Mouse (Mus musculus): ENCODE measurements around the gene Dctn2. TPM values are rescaled to one million over a fixed set of nuclear protein-coding genes. Genes with fewer than 3 reads are reported as not detected.

Gene Dctn2
- total and polyA plus RNA-seq, 3 experiments: 66.3 to 91.9 (median 79.1) TPM

Other genes with a start within 250 kb of the Dctn2 start
Only the 20 nearest of the 24 such genes appear.
- gene Eef1akmt3, start 224.9 kb upstream of the Dctn2 start, total RNA-seq (2012; rRNA removed): 0.76 and 0.98 TPM in 2 replicates
- gene Eef1akmt3, start 224.9 kb upstream of the Dctn2 start, total RNA-seq (2014; rRNA removed): 0.62 and 0.78 TPM in 2 replicates
- gene Eef1akmt3, start 224.9 kb upstream of the Dctn2 start, polyA plus RNA-seq (2012; ENCODE audit: insufficient read length, low read depth): 1.1 and 1.2 TPM in 2 replicates
- gene Cyp27b1, start 218.1 kb upstream of the Dctn2 start, total RNA-seq (2012; rRNA removed): 0.34 and 0.42 TPM in 2 replicates
- gene Cyp27b1, start 218.1 kb upstream of the Dctn2 start, total RNA-seq (2014; rRNA removed): 0.32 TPM in 2 replicates
- 0.89 and 1.4 TPM in 2 replicates for gene Cyp27b1, start 218.1 kb upstream of the Dctn2 start, polyA plus RNA-seq (2012; ENCODE audit: insufficient read length, low read depth)
- gene March9, start 206.2 kb upstream of the Dctn2 start, total RNA-seq (2012; rRNA removed): 3.4 and 3.6 TPM in 2 replicates
- gene March9, start 206.2 kb upstream of the Dctn2 start, total RNA-seq (2014; rRNA removed): 0.58 and 0.68 TPM in 2 replicates
- gene March9, start 206.2 kb upstream of the Dctn2 start, polyA plus RNA-seq (2012; ENCODE audit: insufficient read length, low read depth): 0.97 and 1.0 TPM in 2 replicates
- gene Cdk4, start 202.8 kb upstream of the Dctn2 start, total RNA-seq (2012; rRNA removed): 257 and 304 TPM in 2 replicates
- gene Cdk4, start 202.8 kb upstream of the Dctn2 start, total RNA-seq (2014; rRNA removed): 799 and 864 TPM in 2 replicates
- 839 and 921 TPM in 2 replicates for gene Cdk4, start 202.8 kb upstream of the Dctn2 start, polyA plus RNA-seq (2012; ENCODE audit: insufficient read length, low read depth)
- gene Tspan31, start 196.1 kb upstream of the Dctn2 start, total RNA-seq (2012; rRNA removed): 81.5 and 85.9 TPM in 2 replicates
- 110 and 148 TPM in 2 replicates for gene Tspan31, start 196.1 kb upstream of the Dctn2 start, total RNA-seq (2014; rRNA removed)
- 72.8 and 79.9 TPM in 2 replicates for gene Tspan31, start 196.1 kb upstream of the Dctn2 start, polyA plus RNA-seq (2012; ENCODE audit: insufficient read length, low read depth)
- gene Agap2, start 191.1 kb upstream of the Dctn2 start, total RNA-seq (2012; rRNA removed): 43.5 and 46.0 TPM in 2 replicates
- gene Agap2, start 191.1 kb upstream of the Dctn2 start, total RNA-seq (2014; rRNA removed): 24.8 and 27.8 TPM in 2 replicates
- gene Agap2, start 191.1 kb upstream of the Dctn2 start, polyA plus RNA-seq (2012; ENCODE audit: insufficient read length, low read depth): 26.1 and 27.8 TPM in 2 replicates
- gene Os9, start 145.2 kb upstream of the Dctn2 start, total RNA-seq (2012; rRNA removed): 81.1 and 82.7 TPM in 2 replicates
- 41.0 and 42.8 TPM in 2 replicates for gene Os9, start 145.2 kb upstream of the Dctn2 start, total RNA-seq (2014; rRNA removed)
- 61.9 and 78.2 TPM in 2 replicates for gene Os9, start 145.2 kb upstream of the Dctn2 start, polyA plus RNA-seq (2012; ENCODE audit: insufficient read length, low read depth)
- gene B4galnt1, start 101.1 kb upstream of the Dctn2 start, total RNA-seq (2012; rRNA removed): 15.5 and 17.5 TPM in 2 replicates
- 0.74 and 0.98 TPM in 2 replicates for gene B4galnt1, start 101.1 kb upstream of the Dctn2 start, total RNA-seq (2014; rRNA removed)
- 1.9 and 2.3 TPM in 2 replicates for gene B4galnt1, start 101.1 kb upstream of the Dctn2 start, polyA plus RNA-seq (2012; ENCODE audit: insufficient read length, low read depth)
- 1.2 and 1.7 TPM in 2 replicates for gene Slc26a10, start 85.7 kb upstream of the Dctn2 start, total RNA-seq (2012; rRNA removed)
- 0.05 TPM in 2 replicates for gene Slc26a10, start 85.7 kb upstream of the Dctn2 start, total RNA-seq (2014; rRNA removed)
- 0.16 and 0.44 TPM in 2 replicates for gene Slc26a10, start 85.7 kb upstream of the Dctn2 start, polyA plus RNA-seq (2012; ENCODE audit: insufficient read length, low read depth)
- 8.6 and 8.7 TPM in 2 replicates for gene Arhgef25, start 76.3 kb upstream of the Dctn2 start, total RNA-seq (2012; rRNA removed)
- 3.3 and 4.0 TPM in 2 replicates for gene Arhgef25, start 76.3 kb upstream of the Dctn2 start, total RNA-seq (2014; rRNA removed)
- gene Arhgef25, start 76.3 kb upstream of the Dctn2 start, polyA plus RNA-seq (2012; ENCODE audit: insufficient read length, low read depth): 8.3 and 11.1 TPM in 2 replicates
- gene Dtx3, start 70.6 kb upstream of the Dctn2 start, total RNA-seq (2012; rRNA removed): 26.9 and 27.6 TPM in 2 replicates
- gene Dtx3, start 70.6 kb upstream of the Dctn2 start, total RNA-seq (2014; rRNA removed): 18.9 and 19.2 TPM in 2 replicates
- gene Dtx3, start 70.6 kb upstream of the Dctn2 start, polyA plus RNA-seq (2012; ENCODE audit: insufficient read length, low read depth): 51.2 and 54.4 TPM in 2 replicates
- gene Pip4k2c, start 54.8 kb upstream of the Dctn2 start, total RNA-seq (2012; rRNA removed): 22.7 TPM in 2 replicates
- 12.5 and 13.3 TPM in 2 replicates for gene Pip4k2c, start 54.8 kb upstream of the Dctn2 start, total RNA-seq (2014; rRNA removed)
- 23.3 and 24.7 TPM in 2 replicates for gene Pip4k2c, start 54.8 kb upstream of the Dctn2 start, polyA plus RNA-seq (2012; ENCODE audit: insufficient read length, low read depth)
- gene Kif5a, start 3.0 kb upstream of the Dctn2 start, total RNA-seq (2012; rRNA removed): 1.3 and 2.1 TPM in 2 replicates
- not detected in 2 replicates for gene Kif5a, start 3.0 kb upstream of the Dctn2 start, total RNA-seq (2014; rRNA removed)
- gene Kif5a, start 3.0 kb upstream of the Dctn2 start, polyA plus RNA-seq (2012; ENCODE audit: insufficient read length, low read depth): 0.14 and 0.46 TPM in 2 replicates
- gene Mbd6, start 22.6 kb downstream of the Dctn2 start, total RNA-seq (2012; rRNA removed): 2.7 and 3.3 TPM in 2 replicates
- gene Mbd6, start 22.6 kb downstream of the Dctn2 start, total RNA-seq (2014; rRNA removed): 0.51 and 0.74 TPM in 2 replicates
- gene Mbd6, start 22.6 kb downstream of the Dctn2 start, polyA plus RNA-seq (2012; ENCODE audit: insufficient read length, low read depth): 16.5 and 17.7 TPM in 2 replicates
- 224 and 234 TPM in 2 replicates for gene Mars, start 45.4 kb downstream of the Dctn2 start, total RNA-seq (2012; rRNA removed)
- gene Mars, start 45.4 kb downstream of the Dctn2 start, total RNA-seq (2014; rRNA removed): 110 and 143 TPM in 2 replicates
- gene Mars, start 45.4 kb downstream of the Dctn2 start, polyA plus RNA-seq (2012; ENCODE audit: insufficient read length, low read depth): 161 and 177 TPM in 2 replicates
- 32.5 and 33.7 TPM in 2 replicates for gene Arhgap9, start 55.6 kb downstream of the Dctn2 start, total RNA-seq (2012; rRNA removed)
- gene Arhgap9, start 55.6 kb downstream of the Dctn2 start, total RNA-seq (2014; rRNA removed): 32.4 and 34.0 TPM in 2 replicates
- gene Arhgap9, start 55.6 kb downstream of the Dctn2 start, polyA plus RNA-seq (2012; ENCODE audit: insufficient read length, low read depth): 42.4 and 44.7 TPM in 2 replicates
- gene Gli1, start 75.6 kb downstream of the Dctn2 start, total RNA-seq (2012; rRNA removed): 0.13 and 0.42 TPM in 2 replicates
- not detected in 2 replicates for gene Gli1, start 75.6 kb downstream of the Dctn2 start, total RNA-seq (2014; rRNA removed)
- 0.10 and 0.14 TPM in 2 replicates for gene Gli1, start 75.6 kb downstream of the Dctn2 start, polyA plus RNA-seq (2012; ENCODE audit: insufficient read length, low read depth)
- 1.3 and 2.6 TPM in 2 replicates for gene Inhbe, start 88.0 kb downstream of the Dctn2 start, total RNA-seq (2012; rRNA removed)
- 0.85 and 0.89 TPM in 2 replicates for gene Inhbe, start 88.0 kb downstream of the Dctn2 start, total RNA-seq (2014; rRNA removed)
- 0.65 and 0.83 TPM in 2 replicates for gene Inhbe, start 88.0 kb downstream of the Dctn2 start, polyA plus RNA-seq (2012; ENCODE audit: insufficient read length, low read depth)
- 0.08 and 0.38 TPM in 2 replicates for gene Inhbc, start 104.1 kb downstream of the Dctn2 start, total RNA-seq (2012; rRNA removed)
- not detected in 2 replicates for gene Inhbc, start 104.1 kb downstream of the Dctn2 start, total RNA-seq (2014; rRNA removed)
- 0.20 TPM in 1 of 2 replicates, not detected in the other for gene Inhbc, start 104.1 kb downstream of the Dctn2 start, polyA plus RNA-seq (2012; ENCODE audit: insufficient read length, low read depth)
- gene R3hdm2, start 114.0 kb downstream of the Dctn2 start, total RNA-seq (2012; rRNA removed): 7.3 and 8.7 TPM in 2 replicates
- 4.2 and 7.0 TPM in 2 replicates for gene R3hdm2, start 114.0 kb downstream of the Dctn2 start, total RNA-seq (2014; rRNA removed)
- 23.6 and 29.2 TPM in 2 replicates for gene R3hdm2, start 114.0 kb downstream of the Dctn2 start, polyA plus RNA-seq (2012; ENCODE audit: insufficient read length, low read depth)